Mouse (Mus musculus): ENCODE measurements around the gene Dhx57. TPM values are rescaled to one million over a fixed set of nuclear protein-coding genes. Genes with fewer than 3 reads are reported as not detected.
A peak's percentile ranks its signal among the peaks of the same experiment; 100 is the strongest.

The Dhx57 gene
- polyA plus RNA-seq, 1 experiment from 2014 or later = 4.2 TPM

DNA sequence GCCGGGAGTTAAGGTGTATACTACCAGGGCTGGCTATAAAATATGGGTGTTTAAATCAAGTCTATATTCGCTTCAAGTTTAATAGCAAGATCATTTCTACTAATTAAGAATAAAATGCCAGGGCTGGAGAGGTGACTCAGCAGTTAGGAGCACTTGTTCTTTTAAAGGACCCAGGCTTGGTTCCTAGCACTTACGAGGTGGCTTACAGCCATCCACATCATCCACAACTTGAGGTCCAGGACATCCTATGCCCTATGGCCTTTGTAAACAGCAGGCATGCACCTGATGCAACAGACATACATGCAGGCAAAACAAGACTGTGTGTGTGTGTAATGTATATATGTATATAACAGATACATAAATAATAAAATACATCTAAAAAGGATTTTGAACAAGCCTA is 22.1 kb downstream of the Dhx57 start:
- WGBS = 90% methylated on average over 3 of the region's 3 CpGs

DNA sequence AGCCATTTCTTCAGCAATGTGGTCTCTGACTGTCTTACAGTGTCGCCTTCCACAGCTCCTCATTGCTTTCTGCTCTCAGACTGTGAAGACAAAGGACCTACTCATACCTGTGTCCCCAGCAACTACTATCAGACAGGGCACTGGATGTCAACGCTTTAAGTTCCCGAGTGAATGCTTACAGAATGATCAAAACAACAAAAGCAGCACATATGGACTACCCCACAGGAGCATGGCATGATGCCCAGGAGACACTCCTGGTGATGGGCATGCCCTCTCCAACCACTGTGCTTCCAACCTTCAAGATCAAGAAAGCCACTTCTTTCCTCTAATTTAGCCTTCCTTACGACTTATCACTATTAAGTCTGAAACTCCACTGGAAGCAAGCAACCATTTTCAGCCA is 23.2 kb downstream of the Dhx57 start:
- DNase-seq (ENCODE audit: low spot score) = no peak
- 94% methylated on average over 4 of the region's 4 CpGs for WGBS

More for the DNA sequence above, 22.1 kb downstream of the Dhx57 start:
- no peaks in the 10 kb centered on the region for H3K4me1 ChIP-seq (ENCODE audit: insufficient read depth, low read depth, low read length)
- ATAC-seq = no peak
- no peak overlapping the region for H3K4me3 ChIP-seq (ENCODE audit: low read depth, low read length)
- no peak overlapping the region for H3K9ac ChIP-seq (replicated peaks; ENCODE audit: low read depth)
- no peaks in the 10 kb centered on the region for H3K27me3 ChIP-seq (replicated peaks; ENCODE audit: insufficient read depth, low read length)
- H3K9me3 ChIP-seq (ENCODE audit: low read length) = no peaks in the 10 kb centered on the region
- no peak overlapping the region for H3K4me2 ChIP-seq (replicated peaks; ENCODE audit: low read depth, low read length)
- peaks cover 41% of the 10 kb centered on the region for H3K36me3 ChIP-seq (ENCODE audit: insufficient read depth, low read length)
- TF ChIP-seq CTCF (IDR thresholded peaks at IDR 0.05) = no peak
- TF ChIP-seq EP300 (IDR thresholded peaks at IDR 0.05) = no peak
- no peak overlapping the region for H3K27ac ChIP-seq (ENCODE audit: low read length)
- DNase-seq (ENCODE audit: low spot score) = no peak

DNA sequence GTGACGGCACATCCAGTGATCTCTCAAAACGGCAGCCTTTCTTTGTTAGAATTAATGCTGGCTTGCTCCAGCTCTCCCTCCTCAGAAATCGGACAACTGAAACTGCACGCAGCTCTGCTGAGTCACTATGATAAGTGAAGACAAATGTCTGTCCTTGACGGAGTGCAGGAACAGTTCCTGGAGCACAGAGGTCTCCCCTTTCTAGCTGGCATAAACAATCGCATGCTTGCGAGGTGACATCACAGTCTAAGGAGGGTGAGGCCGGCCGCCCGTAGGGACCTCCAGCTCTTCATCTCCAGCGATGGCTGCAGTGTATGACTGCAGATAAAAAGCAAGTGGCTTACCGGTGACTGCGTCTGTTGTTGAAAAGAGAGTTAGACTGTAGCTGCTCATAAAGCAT is 35.1 kb downstream of the Dhx57 start:
- no peak overlapping the region for H3K4me2 ChIP-seq (replicated peaks; ENCODE audit: low read depth, low read length)
- H3K4me3 ChIP-seq (ENCODE audit: low read depth, low read length) = no peak overlapping the region
- ATAC-seq = peak; percentile 88
- no peak overlapping the region for H3K9ac ChIP-seq (replicated peaks; ENCODE audit: low read depth)
- no peak for TF ChIP-seq CTCF (IDR thresholded peaks at IDR 0.05)
- peak; percentile 79 for TF ChIP-seq EP300 (IDR thresholded peaks at IDR 0.05)
- H3K4me1 ChIP-seq (ENCODE audit: insufficient read depth, low read depth, low read length) = peaks cover 5% of the 10 kb centered on the region; the same call in 1 of the 2 replicates
- no peaks in the 10 kb centered on the region for H3K9me3 ChIP-seq (ENCODE audit: low read length)
- H3K27me3 ChIP-seq (replicated peaks; ENCODE audit: insufficient read depth, low read length) = no peaks in the 10 kb centered on the region
- DNase-seq (ENCODE audit: low spot score) = peak; percentile 85
- peak overlapping the region; percentile 43 for H3K27ac ChIP-seq (ENCODE audit: low read length)
- H3K36me3 ChIP-seq (ENCODE audit: insufficient read depth, low read length) = peaks cover 18% of the 10 kb centered on the region
- WGBS = 26% methylated on average over 13 of the region's 13 CpGs

More for the DNA sequence above, 23.2 kb downstream of the Dhx57 start:
- H3K36me3 ChIP-seq (ENCODE audit: insufficient read depth, low read length) = peaks cover 47% of the 10 kb centered on the region
- H3K9me3 ChIP-seq (ENCODE audit: low read length) = no peaks in the 10 kb centered on the region
- no peak overlapping the region for H3K4me3 ChIP-seq (ENCODE audit: low read depth, low read length)
- H3K27ac ChIP-seq (ENCODE audit: low read length) = no peak overlapping the region
- no peaks in the 10 kb centered on the region for H3K4me1 ChIP-seq (ENCODE audit: insufficient read depth, low read depth, low read length)
- no peak overlapping the region for H3K9ac ChIP-seq (replicated peaks; ENCODE audit: low read depth)
- H3K4me2 ChIP-seq (replicated peaks; ENCODE audit: low read depth, low read length) = no peak overlapping the region
- TF ChIP-seq CTCF (IDR thresholded peaks at IDR 0.05) (no peak), EP300 (IDR thresholded peaks at IDR 0.05) (no peak)
- ATAC-seq = no peak
- no peaks in the 10 kb centered on the region for H3K27me3 ChIP-seq (replicated peaks; ENCODE audit: insufficient read depth, low read length)

DNA sequence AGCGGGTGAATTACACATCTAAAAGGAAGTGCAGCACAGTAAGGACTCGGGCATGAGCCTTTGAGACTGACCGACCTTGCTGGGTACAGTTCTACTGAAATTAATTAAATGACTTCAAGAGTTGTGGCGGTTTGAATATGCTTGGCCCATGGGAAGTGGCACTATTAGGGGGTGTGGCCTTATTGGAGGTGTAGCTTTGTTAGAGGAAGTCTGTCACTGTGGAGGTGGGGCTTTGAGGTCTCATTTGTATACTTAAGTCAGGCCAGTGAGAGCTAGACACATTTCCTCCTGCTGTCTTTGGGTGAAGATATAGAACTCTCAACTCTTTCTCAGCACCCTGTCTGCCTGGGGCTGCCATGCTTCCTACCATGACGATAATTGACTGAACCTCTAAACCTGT is 35.9 kb downstream of the Dhx57 start:
- 97% methylated on average over 5 of the region's 5 CpGs for WGBS

DNA sequence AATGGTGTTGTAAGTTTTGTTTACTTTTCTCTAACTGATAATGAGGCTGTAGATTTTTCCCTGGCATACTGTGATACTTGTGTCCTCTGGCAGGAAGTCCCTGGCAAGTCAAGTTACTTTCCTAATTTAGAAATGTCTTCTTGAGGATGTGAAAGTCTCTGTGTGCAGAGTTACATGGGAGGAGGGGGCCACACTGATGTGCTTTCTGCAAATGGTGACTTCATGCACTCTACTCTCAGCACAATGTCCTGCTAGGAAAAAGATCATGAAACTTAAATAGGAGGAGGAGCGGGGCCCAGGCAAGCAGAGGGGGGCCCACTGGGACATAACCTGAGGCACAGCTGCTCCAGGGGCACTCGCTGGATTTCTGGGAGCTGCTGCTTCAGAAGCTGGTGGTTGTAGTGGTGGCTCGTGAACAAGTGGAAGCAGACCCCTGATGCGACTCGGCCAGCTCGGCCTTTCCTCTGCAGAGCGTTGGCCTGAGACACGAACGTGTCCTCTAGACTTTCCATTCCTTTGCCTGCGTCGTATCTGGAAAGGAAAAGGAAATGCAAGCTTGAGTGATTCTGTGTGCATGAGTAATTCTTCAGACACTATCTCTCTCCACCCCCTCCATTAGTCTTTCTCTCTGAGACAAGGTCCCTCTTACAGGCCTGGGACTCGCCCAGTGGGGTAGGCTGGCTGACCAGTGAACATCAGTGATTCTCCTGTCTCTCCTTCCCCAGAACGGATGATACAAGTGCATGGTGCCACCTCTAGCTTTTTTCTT is 37.3 kb downstream of the Dhx57 start:
- 63% methylated on average over 13 of the region's 13 CpGs for WGBS
- ATAC-seq = peak; percentile 75
- Histone ChIP-seq H3K4me3 (ENCODE audit: low read depth, low read length) (no peak overlapping the region), H3K27me3 (replicated peaks; ENCODE audit: insufficient read depth, low read length) (no peaks in the 10 kb centered on the region), H3K4me2 (replicated peaks; ENCODE audit: low read depth, low read length) (peak overlapping the region; percentile 25; the same call in 1 of the 2 replicates), H3K36me3 (ENCODE audit: insufficient read depth, low read length) (peaks cover 10% of the 10 kb centered on the region), H3K4me1 (ENCODE audit: insufficient read depth, low read depth, low read length) (peaks cover 5% of the 10 kb centered on the region; the same call in 1 of the 2 replicates), H3K9me3 (ENCODE audit: low read length) (no peaks in the 10 kb centered on the region), H3K27ac (ENCODE audit: low read length) (peak overlapping the region; percentile 84), H3K9ac (replicated peaks; ENCODE audit: low read depth) (no peak overlapping the region)
- peak; percentile 84 for DNase-seq (ENCODE audit: low spot score)
- no peak for TF ChIP-seq CTCF (IDR thresholded peaks at IDR 0.05)
- TF ChIP-seq EP300 (IDR thresholded peaks at IDR 0.05) = peak; percentile 26; the same call in 1 of the 2 replicates

More for the DNA sequence above, 35.9 kb downstream of the Dhx57 start:
- H3K4me1 ChIP-seq (ENCODE audit: insufficient read depth, low read depth, low read length) = peaks cover 5% of the 10 kb centered on the region; the same call in 1 of the 2 replicates
- H3K4me3 ChIP-seq (ENCODE audit: low read depth, low read length) = no peak overlapping the region
- no peaks in the 10 kb centered on the region for H3K9me3 ChIP-seq (ENCODE audit: low read length)
- H3K4me2 ChIP-seq (replicated peaks; ENCODE audit: low read depth, low read length) = no peak overlapping the region
- TF ChIP-seq EP300 (IDR thresholded peaks at IDR 0.05) = no peak
- no peak for TF ChIP-seq CTCF (IDR thresholded peaks at IDR 0.05)
- H3K9ac ChIP-seq (replicated peaks; ENCODE audit: low read depth) = no peak overlapping the region
- DNase-seq (ENCODE audit: low spot score) (no peak), ATAC-seq (no peak)
- H3K36me3 ChIP-seq (ENCODE audit: insufficient read depth, low read length) = peaks cover 15% of the 10 kb centered on the region
- H3K27ac ChIP-seq (ENCODE audit: low read length) = no peak overlapping the region
- H3K27me3 ChIP-seq (replicated peaks; ENCODE audit: insufficient read depth, low read length) = no peaks in the 10 kb centered on the region

DNA sequence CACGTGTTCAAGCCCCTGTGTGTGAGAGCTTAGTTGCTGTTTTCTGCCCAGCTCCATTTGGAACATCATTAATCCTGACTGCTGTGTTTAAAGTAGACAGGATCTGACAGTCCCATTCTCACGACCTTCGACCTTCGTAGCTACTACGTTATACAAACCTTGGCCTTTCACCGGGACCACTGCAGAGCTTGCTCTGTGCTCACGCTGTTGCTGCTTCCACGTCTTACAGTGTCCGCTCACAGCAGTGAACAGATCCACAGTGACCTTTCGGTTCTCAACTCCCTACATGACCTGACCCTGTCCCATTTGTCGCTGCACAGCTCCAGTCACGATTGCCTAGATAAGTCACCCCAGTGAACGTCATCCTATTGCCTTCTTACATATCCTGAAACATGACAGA is 47.2 kb downstream of the Dhx57 start:
- DNase-seq (ENCODE audit: low spot score) = peak; percentile 58
- no peak overlapping the region for H3K9ac ChIP-seq (replicated peaks; ENCODE audit: low read depth)
- H3K27me3 ChIP-seq (replicated peaks; ENCODE audit: insufficient read depth, low read length) = no peaks in the 10 kb centered on the region
- no peak overlapping the region for H3K4me3 ChIP-seq (ENCODE audit: low read depth, low read length)
- H3K27ac ChIP-seq (ENCODE audit: low read length) = no peak overlapping the region
- no peaks in the 10 kb centered on the region for H3K4me1 ChIP-seq (ENCODE audit: insufficient read depth, low read depth, low read length)
- H3K9me3 ChIP-seq (ENCODE audit: low read length) = no peaks in the 10 kb centered on the region
- 53% methylated on average over 13 of the region's 13 CpGs for WGBS
- peak; percentile 93 for ATAC-seq
- TF ChIP-seq EP300 (IDR thresholded peaks at IDR 0.05) = no peak
- TF ChIP-seq CTCF (IDR thresholded peaks at IDR 0.05) = no peak
- no peak overlapping the region for H3K4me2 ChIP-seq (replicated peaks; ENCODE audit: low read depth, low read length)
- peaks cover 35% of the 10 kb centered on the region; the same call in 1 of the 2 replicates for H3K36me3 ChIP-seq (ENCODE audit: insufficient read depth, low read length)
